Mouse (Mus musculus): Measurements from ENCODE around the gene Rps8. TPM values are rescaled to one million over a fixed set of nuclear protein-coding genes. Genes with fewer than 3 reads are reported as not detected.

Gene Rps8
- polyA plus RNA-seq, 1 experiment from 2014 or later = 599 TPM

DNA sequence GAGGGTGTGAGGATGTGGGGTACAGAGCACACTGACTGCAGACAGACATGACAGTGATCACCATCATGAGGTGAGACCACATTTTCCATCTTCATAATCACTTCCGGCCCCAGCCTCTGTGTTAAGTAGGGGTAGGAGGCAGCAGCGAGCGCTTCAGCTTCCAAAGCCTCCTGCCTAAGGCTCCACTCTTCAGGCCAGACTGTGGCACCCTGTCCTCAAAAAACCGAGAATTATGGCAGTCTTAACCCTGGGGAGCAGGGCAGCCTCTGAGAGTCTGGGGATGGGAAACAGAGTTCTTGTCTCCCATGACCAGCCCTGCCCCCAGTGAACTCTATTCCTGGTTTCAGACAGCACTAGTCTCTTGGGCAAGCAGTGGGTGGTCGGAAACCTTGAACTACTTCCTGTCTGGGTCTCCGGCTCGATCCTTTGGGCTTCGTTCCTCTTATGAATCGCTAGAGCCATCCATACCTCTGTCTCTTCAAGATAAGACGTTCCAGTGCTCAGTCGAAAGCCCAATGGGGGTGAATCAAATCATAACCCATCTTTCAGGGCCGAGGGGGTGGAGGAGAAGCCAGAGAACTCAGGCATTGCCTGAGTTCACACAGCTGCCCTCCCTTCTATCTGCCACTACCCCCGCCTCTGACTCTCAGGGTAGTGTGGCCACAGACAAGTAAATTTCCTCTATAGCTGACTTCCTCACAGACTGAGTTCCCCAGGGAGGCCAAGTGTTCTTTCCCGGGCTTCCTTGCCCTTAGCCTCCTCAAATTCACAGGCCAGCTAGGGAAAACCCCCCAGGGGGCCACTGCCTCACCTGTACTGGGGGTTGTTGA, 31.3 kb downstream of the Rps8 start:
- Histone ChIP-seq H3K9ac (replicated peaks; ENCODE audit: low read length) (peak overlapping the region; percentile 2; the same call in 1 of the 2 replicates), H3K4me2 (ENCODE audit: low read length) (no peak overlapping the region), H3K4me3 (replicated peaks; ENCODE audit: low read depth, low read length) (no peak overlapping the region), H3K27me3 (ENCODE audit: control insufficient read depth, insufficient read depth, low read length) (no peaks in the 10 kb centered on the region), H3K4me1 (ENCODE audit: control insufficient read depth, insufficient read depth, low read length) (peaks cover 19% of the 10 kb centered on the region), H3K36me3 (ENCODE audit: control insufficient read depth, insufficient read depth, low read length) (peaks cover 15% of the 10 kb centered on the region), H3K9me3 (ENCODE audit: control insufficient read depth, low read length) (no peaks in the 10 kb centered on the region), H3K27ac (replicated peaks; ENCODE audit: low read depth, low read length) (peak overlapping the region; percentile 56)
- 75% methylated on average over 14 of the region's 14 CpGs for WGBS
- DNase-seq = no peak
- no peak for ATAC-seq (ENCODE audit: low FRiP score, low TSS enrichment)

DNA sequence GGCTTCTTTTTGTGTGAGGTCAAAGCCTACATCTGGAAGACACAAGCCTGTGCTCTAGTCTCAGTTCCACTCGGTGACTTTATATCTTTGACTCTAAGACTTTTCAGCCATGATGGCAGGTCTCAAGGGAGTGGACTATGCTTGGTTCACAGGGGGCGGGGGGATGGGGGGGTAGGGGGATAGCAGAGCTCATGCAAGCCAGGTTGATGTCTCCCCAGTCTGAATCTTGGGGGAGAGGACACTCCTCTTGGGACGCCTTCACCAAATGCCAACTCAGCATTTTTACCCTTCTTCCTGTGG, 31.9 kb downstream of the Rps8 start:
- DNase-seq = no peak
- 90% methylated on average over 3 of the region's 3 CpGs for WGBS
- no peak for ATAC-seq (ENCODE audit: low FRiP score, low TSS enrichment)
- Histone ChIP-seq H3K36me3 (ENCODE audit: control insufficient read depth, insufficient read depth, low read length) (peaks cover 14% of the 10 kb centered on the region), H3K27me3 (ENCODE audit: control insufficient read depth, insufficient read depth, low read length) (no peaks in the 10 kb centered on the region), H3K4me2 (ENCODE audit: low read length) (no peak overlapping the region), H3K4me3 (replicated peaks; ENCODE audit: low read depth, low read length) (no peak overlapping the region), H3K9me3 (ENCODE audit: control insufficient read depth, low read length) (no peaks in the 10 kb centered on the region), H3K4me1 (ENCODE audit: control insufficient read depth, insufficient read depth, low read length) (peaks cover 22% of the 10 kb centered on the region), H3K27ac (replicated peaks; ENCODE audit: low read depth, low read length) (no peak overlapping the region), H3K9ac (replicated peaks; ENCODE audit: low read length) (no peak overlapping the region)

DNA sequence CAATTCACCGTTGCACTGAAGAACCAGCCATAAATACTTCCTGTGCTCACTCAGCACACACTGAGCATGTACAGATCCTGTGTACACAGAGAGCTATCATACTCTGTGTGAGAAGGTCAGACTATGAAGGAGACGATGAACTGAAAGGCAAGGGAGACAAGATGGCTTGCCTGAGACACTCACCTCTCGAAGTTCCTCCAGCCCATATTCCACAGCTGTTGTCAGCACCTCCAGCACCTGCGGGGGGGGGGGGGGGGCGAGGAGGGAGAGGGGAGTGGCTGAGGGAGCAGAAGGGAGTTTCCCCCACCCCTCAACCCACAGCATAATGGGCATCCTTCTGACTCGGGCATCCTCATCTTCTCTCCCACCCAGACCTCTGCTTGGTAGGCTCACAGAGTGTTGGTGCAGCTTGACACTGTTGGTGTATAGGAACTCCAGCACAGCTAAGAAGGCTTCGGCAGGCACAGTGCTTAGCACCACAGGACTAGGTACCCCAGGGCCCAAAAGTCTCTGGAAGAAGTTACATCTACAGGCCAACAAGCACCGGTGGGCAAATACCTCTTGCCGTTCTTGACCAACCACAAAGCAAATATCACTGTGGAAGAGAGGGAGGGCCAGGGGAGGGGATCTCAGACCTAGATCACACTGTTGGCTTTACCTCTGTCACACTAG, 32.4 kb downstream of the Rps8 start:
- peaks cover 22% of the 10 kb centered on the region for H3K4me1 ChIP-seq (ENCODE audit: control insufficient read depth, insufficient read depth, low read length)
- H3K27me3 ChIP-seq (ENCODE audit: control insufficient read depth, insufficient read depth, low read length) = no peaks in the 10 kb centered on the region
- H3K4me3 ChIP-seq (replicated peaks; ENCODE audit: low read depth, low read length) = no peak overlapping the region
- H3K9me3 ChIP-seq (ENCODE audit: control insufficient read depth, low read length) = no peaks in the 10 kb centered on the region
- no peak overlapping the region for H3K9ac ChIP-seq (replicated peaks; ENCODE audit: low read length)
- DNase-seq (no peak), ATAC-seq (ENCODE audit: low FRiP score, low TSS enrichment) (no peak)
- no peak overlapping the region for H3K27ac ChIP-seq (replicated peaks; ENCODE audit: low read depth, low read length)
- 95% methylated on average over 7 of the region's 9 CpGs for WGBS
- H3K36me3 ChIP-seq (ENCODE audit: control insufficient read depth, insufficient read depth, low read length) = peaks cover 9% of the 10 kb centered on the region
- no peak overlapping the region for H3K4me2 ChIP-seq (ENCODE audit: low read length)

DNA sequence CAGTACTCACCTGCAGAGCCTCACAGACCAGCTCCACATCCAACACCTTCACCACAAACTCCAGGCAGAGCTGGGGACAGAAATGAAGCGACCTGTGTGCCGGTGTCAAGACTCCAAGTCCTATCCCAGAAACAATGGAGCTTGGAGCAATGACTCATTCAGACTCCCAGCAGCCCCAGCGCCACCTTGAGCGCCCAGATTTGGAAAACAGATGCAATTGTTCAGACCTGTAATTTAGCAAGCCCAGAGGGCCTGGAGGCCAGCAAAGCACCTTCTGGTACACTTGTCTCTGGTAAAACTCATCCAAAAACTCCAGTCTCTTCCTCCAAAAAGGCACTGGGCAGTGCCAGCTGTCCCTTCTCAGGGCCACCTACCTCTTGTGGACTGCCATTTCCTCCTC, 33.8 kb downstream of the Rps8 start:
- Histone ChIP-seq H3K9me3 (ENCODE audit: control insufficient read depth, low read length) (no peaks in the 10 kb centered on the region), H3K9ac (replicated peaks; ENCODE audit: low read length) (no peak overlapping the region), H3K4me1 (ENCODE audit: control insufficient read depth, insufficient read depth, low read length) (peaks cover 22% of the 10 kb centered on the region), H3K4me2 (ENCODE audit: low read length) (no peak overlapping the region), H3K27ac (replicated peaks; ENCODE audit: low read depth, low read length) (no peak overlapping the region), H3K27me3 (ENCODE audit: control insufficient read depth, insufficient read depth, low read length) (no peaks in the 10 kb centered on the region), H3K4me3 (replicated peaks; ENCODE audit: low read depth, low read length) (no peak overlapping the region), H3K36me3 (ENCODE audit: control insufficient read depth, insufficient read depth, low read length) (0 out of 2 replicates have a peak, but pooled peaks cover 2% of the 10 kb centered on the region)
- no peak for ATAC-seq (ENCODE audit: low FRiP score, low TSS enrichment)
- WGBS = 90% methylated on average over 4 of the region's 4 CpGs
- no peak for DNase-seq

DNA sequence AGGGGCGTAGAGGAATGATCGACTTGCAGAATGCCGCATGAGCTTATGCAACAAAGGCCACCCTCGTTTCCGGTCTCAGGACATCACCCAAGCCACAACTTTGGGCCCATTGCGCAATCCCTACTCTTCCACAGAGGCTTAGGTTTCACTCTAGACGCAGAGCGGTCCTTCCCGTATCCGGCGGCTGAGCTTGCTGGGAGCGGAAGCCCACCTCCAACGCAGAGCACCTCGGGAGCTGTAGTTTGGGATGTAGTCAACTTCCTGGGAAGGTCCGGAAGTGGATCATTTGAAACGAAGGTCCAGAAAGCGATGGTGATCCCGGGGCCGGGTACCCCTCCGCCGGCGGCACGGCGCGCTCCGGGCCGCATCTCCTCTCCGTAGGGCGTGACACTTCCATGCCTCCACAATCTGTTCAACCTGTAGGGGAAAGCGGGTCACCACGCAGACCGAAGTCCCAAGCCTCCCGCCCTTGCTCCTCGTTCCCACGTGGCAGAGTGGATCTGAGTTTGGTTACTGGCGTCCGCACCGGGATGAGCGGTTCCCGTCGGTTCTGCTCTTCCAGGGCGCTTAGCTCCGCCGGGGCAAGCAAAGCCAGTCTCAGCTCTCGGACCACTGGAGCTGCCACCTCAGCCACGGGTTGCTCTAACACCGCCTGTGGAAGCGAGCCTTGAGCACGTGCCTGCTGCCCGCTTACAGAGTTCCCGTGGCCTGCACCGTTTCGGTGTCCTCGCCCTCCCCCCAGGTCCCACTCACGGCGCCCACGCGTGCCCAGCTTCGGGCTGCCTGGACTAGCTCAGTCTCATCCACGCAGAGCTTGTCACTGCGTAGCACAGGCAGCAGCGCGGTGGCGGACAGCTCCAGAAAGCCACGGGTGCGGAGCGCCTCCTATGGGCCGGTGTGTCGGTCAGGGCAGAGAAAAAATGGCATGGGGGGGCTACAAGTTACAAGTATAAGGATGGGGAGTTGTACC, 35.3 kb downstream of the Rps8 start:
- under 1% methylated on average over 69 of the region's 69 CpGs for WGBS
- Histone ChIP-seq H3K9ac (replicated peaks; ENCODE audit: low read length) (peak overlapping the region; percentile 78), H3K27ac (replicated peaks; ENCODE audit: low read depth, low read length) (peak overlapping the region; percentile 92), H3K9me3 (ENCODE audit: control insufficient read depth, low read length) (no peaks in the 10 kb centered on the region), H3K4me2 (ENCODE audit: low read length) (peak overlapping the region; percentile 82), H3K36me3 (ENCODE audit: control insufficient read depth, insufficient read depth, low read length) (no peaks in the 10 kb centered on the region), H3K27me3 (ENCODE audit: control insufficient read depth, insufficient read depth, low read length) (no peaks in the 10 kb centered on the region), H3K4me1 (ENCODE audit: control insufficient read depth, insufficient read depth, low read length) (peaks cover 19% of the 10 kb centered on the region), H3K4me3 (replicated peaks; ENCODE audit: low read depth, low read length) (peak overlapping the region; percentile 60)
- DNase-seq (peak; percentile 96), ATAC-seq (ENCODE audit: low FRiP score, low TSS enrichment) (peak; percentile 89)

DNA sequence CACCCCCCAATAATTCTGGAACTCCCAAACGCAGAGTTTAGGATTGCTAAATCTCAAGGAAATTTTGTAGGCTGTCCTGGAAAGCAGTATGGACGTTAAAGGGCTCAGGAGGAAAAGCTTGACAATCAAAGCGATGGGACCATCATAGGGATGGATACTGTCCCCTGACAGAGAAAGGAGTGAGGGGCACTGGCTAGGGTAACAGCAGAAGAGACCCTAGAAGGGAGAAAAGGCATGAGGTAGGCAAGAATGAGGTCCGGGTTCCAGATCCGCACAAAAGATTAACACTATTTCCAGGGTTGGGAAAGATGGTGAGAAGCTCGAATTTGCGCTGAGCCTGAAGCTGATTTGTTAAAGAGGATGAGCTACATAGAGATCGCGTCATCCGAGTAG, 36.0 kb downstream of the Rps8 start:
- Histone ChIP-seq H3K4me2 (ENCODE audit: low read length) (peak overlapping the region; percentile 82), H3K4me1 (ENCODE audit: control insufficient read depth, insufficient read depth, low read length) (peaks cover 12% of the 10 kb centered on the region), H3K36me3 (ENCODE audit: control insufficient read depth, insufficient read depth, low read length) (no peaks in the 10 kb centered on the region), H3K27ac (replicated peaks; ENCODE audit: low read depth, low read length) (peak overlapping the region; percentile 92), H3K4me3 (replicated peaks; ENCODE audit: low read depth, low read length) (peak overlapping the region; percentile 60), H3K9ac (replicated peaks; ENCODE audit: low read length) (peak overlapping the region; percentile 78), H3K9me3 (ENCODE audit: control insufficient read depth, low read length) (no peaks in the 10 kb centered on the region), H3K27me3 (ENCODE audit: control insufficient read depth, insufficient read depth, low read length) (no peaks in the 10 kb centered on the region)
- peak; percentile 35; the same call in 1 of the 2 replicates for ATAC-seq (ENCODE audit: low FRiP score, low TSS enrichment)
- WGBS = 9% methylated on average over 10 of the region's 10 CpGs
- DNase-seq = peak; percentile 20

DNA sequence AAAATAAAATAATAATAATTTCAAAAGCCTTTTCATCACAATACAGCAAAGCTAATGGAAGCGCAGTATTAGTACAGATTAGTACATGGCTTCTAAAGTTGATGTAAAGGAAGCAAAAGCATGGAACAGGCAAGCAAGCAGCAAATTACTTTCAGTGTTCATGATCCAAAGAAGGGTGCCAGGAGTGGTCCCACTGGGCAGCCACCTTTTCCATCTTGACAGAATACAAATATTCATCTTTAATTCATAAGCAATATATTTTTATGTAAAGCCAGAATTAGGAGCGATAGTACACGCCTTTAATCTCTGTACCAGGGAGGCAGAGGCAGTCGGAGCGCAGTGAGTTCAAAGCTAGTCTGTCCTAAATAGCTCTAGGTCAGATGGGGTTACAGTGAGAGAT, 36.4 kb downstream of the Rps8 start:
- WGBS = 67% methylated on average over 5 of the region's 5 CpGs
- Histone ChIP-seq H3K27ac (replicated peaks; ENCODE audit: low read depth, low read length) (peak overlapping the region; percentile 92), H3K9me3 (ENCODE audit: control insufficient read depth, low read length) (no peaks in the 10 kb centered on the region), H3K9ac (replicated peaks; ENCODE audit: low read length) (peak overlapping the region; percentile 78), H3K4me2 (ENCODE audit: low read length) (peak overlapping the region; percentile 82), H3K4me1 (ENCODE audit: control insufficient read depth, insufficient read depth, low read length) (peaks cover 8% of the 10 kb centered on the region), H3K36me3 (ENCODE audit: control insufficient read depth, insufficient read depth, low read length) (no peaks in the 10 kb centered on the region), H3K27me3 (ENCODE audit: control insufficient read depth, insufficient read depth, low read length) (no peaks in the 10 kb centered on the region), H3K4me3 (replicated peaks; ENCODE audit: low read depth, low read length) (peak overlapping the region; percentile 60)
- no peak for DNase-seq
- ATAC-seq (ENCODE audit: low FRiP score, low TSS enrichment) = no peak

DNA sequence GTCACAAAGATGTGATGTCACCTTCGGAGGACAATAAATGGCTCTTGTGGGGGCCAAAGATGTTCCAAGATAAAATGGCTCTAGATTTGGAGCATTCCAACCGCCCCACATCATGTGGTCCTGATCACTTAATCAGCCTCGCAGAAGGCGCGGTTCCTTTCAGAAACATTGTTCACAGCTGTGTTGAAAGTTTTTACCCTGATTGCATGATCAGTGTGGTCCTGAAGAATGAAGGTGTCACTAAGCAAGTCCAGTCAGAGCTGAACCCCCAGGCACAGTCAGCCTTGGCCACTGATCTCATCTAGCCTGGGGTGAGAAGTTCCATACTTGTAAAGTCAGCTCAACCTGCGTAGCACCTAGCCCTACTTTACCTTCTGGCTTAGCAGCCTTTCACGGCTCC, 38.1 kb downstream of the Rps8 start:
- no peak for DNase-seq
- H3K27ac ChIP-seq (replicated peaks; ENCODE audit: low read depth, low read length) = no peak overlapping the region
- H3K9ac ChIP-seq (replicated peaks; ENCODE audit: low read length) = no peak overlapping the region
- no peaks in the 10 kb centered on the region for H3K27me3 ChIP-seq (ENCODE audit: control insufficient read depth, insufficient read depth, low read length)
- WGBS = 96% methylated on average over 7 of the region's 7 CpGs
- H3K9me3 ChIP-seq (ENCODE audit: control insufficient read depth, low read length) = no peaks in the 10 kb centered on the region
- H3K36me3 ChIP-seq (ENCODE audit: control insufficient read depth, insufficient read depth, low read length) = no peaks in the 10 kb centered on the region; the same call in 1 of the 2 replicates
- ATAC-seq (ENCODE audit: low FRiP score, low TSS enrichment) = no peak
- no peak overlapping the region for H3K4me2 ChIP-seq (ENCODE audit: low read length)
- H3K4me1 ChIP-seq (ENCODE audit: control insufficient read depth, insufficient read depth, low read length) = 0 out of 2 replicates have a peak, but pooled peaks cover 6% of the 10 kb centered on the region
- no peak overlapping the region for H3K4me3 ChIP-seq (replicated peaks; ENCODE audit: low read depth, low read length)

Data from midbrain, embryonic 14.5 days (tissue).